Mouse (Mus musculus): ENCODE results near the gene Prkn.

The Prkn gene

DNA sequence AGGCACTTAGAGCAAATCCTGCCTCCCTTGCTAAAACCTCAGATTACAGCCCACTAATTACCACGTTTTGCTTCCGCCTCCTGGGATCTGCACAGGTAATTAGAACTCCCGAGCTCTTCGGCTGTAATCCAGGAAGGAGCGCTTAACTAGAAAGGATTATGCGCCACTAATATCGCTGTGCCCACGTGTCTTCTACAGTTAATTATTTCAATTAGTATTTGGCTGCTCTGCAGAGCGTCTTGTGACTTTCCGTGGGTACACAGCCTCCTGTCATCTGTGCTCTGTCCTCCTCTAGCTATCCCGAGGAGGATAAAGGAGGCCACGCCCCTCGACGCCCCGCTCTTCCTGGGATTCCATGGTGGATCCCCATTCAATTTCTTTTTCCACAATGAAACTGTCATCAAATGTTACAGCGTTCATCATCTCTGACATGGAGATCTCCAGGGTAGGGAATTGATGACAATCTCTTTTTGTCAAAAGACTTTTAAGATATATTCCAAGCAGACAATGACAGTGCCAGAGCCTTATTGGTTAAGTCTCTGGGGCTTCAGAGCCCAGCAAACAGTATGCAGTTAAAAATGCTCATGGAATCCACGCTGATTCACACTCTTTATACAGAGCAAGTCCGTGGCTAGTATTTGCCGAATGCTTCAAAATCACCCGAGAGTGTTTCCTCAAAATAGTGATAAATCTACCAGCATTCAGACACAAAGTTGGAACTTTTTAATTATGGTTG lies 824.6 kb downstream of the Prkn start:
- DNase-seq = no peak

GRCm38 (mm10) chr17:11679716-11680115 lies 839.5 kb downstream of the Prkn start:
- peak; percentile 21 for DNase-seq

DNA sequence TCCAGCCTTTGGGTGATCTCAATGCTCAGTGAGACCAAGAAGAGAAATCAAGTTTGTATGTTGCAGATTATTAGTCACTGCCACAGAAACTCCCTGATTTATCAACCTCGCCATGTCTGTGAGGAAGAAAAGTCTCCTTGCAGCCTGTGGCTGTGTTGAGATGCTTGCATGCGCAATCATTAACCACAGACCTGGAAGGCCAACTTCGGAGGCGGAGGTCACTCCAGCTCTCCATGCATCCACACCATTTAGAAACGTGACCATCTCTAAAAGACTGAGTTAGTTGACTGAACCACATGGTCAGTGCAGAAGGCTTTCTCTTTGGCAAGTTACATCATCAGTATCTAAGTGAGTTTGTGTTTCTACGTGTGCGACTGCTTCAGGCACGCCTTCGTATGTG lies 840.3 kb downstream of the Prkn start:
- no peak for DNase-seq

DNA sequence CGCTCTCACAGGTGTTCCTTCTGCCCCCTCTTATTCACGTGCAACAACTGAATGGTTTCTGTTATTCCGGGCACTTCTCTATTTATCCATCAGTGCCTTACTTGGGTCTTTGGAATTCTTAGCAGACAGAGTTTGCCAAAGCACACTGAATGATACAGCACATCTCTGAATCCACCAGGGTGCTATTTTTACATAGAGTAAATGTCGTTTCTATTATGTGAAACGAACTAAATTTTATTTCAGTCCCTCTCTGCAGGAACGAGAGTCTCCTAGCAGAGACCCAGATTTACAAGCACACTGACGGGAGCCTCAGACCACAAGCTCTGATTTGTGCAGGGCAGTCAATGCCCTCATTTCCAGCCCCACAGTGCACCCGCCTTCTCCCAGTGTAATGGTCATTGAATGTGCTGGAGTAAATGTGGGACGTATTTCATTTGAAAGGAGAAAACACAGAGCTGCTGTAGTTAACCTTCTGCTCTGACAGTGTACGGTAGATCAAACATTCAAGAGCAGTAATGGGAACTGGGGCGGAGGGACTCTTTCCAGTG lies 841.7 kb downstream of the Prkn start:
- peak; percentile 15 for DNase-seq

DNA sequence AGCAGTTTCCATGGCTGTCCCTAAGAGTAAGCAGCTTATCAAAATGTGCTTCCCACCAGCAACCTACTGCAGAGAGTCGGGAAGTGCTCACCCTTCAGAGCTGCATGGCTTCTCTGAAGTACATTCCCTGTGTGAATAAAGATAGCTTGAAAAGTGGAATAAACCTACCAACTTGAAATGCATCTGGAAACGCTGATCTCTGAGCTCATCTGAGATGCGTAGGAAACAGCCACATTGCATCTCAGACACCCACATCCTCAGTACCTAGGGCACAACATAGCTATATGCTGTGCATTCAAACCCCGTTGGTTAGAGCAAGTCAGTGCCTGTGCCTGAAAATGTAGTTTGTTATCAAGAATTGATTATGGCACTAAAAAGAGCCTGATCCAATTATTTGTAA lies 864.8 kb downstream of the Prkn start:
- DNase-seq = no peak

DNA sequence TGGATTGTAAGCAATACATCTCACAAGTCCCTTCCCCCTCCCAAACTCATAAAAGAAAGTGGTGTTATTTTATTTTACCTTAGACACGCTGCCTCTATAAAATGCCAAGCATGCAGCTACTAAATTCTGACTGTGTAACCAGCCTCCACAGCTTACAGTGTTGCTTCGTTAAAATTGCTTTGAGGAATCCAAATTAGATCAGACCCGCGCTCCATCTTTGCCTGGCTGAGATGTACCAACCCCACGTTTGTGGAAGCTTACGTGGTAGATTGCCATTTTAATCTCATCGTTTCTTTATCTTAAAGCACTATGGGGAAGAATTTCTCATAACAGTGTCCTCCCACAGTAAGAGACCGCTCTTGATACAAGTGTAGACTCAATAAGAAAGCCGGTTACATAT lies 865.6 kb downstream of the Prkn start:
- DNase-seq = no peak

DNA sequence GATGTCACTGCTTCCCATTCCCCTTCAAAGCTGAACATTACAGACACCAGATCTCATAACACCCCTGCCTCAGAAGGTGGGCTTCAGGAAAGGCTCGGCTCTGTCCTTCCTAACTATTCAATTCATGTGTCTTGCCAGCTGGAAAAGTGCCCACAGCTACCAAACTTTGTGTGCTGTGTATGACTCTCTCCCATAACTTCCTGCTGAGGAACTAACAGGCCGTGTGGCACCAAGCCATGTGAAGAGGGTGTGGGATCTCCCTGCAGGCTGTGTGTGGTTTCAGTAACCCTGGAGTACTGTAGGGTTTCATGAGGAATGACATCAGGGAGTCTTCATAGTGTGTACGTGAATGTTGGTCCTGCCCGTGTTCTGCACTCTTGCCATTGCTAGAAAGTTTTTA lies 871.9 kb downstream of the Prkn start:
- no peak for DNase-seq

DNA sequence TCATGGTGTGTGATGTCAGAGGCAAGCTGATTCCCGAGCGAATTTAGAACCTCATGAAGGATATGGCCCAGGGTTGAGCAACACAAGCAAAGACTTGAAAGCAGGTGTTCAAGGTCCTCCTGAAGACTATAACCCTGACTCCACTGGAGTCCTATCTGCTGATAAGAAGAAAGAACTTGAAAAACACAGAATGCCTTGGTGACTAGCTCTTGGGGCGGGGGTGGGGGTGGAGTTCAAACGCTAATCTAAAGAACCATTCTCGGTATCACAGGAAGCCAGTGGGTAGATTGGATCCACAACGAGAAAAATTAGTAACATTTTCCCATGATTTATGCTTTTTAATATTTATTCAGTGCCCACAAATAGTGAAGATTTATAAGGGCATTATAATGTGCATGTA lies 879.6 kb downstream of the Prkn start:
- no peak for DNase-seq

GRCm38 (mm10) chr17:11721906-11722305 lies 881.7 kb downstream of the Prkn start:
- no peak for DNase-seq

DNA sequence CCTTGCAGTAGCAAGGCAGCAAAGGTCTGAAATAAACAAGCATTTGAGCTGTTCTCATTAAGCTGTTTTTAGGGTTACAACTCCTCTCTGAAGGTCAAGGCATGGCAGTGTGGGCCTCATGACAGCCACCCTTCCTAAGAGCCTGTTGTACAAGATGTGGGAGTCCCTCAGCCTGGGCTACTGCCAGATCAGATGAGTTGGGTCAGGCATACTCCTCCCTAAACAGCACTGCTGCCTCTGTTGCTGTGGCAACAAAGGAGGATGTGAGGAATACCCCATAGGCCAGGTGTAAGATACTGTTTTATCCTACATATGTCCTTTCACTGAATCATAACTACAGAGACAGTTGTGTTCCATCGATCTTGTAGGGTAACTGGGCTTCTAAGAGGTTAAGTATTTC lies 882.3 kb downstream of the Prkn start:
- peak; percentile 33 for DNase-seq

- DNase-seq = no peak
Observed at GRCm38 (mm10) chr17:11724135-11724534, 884.0 kb downstream of the Prkn start.

DNA sequence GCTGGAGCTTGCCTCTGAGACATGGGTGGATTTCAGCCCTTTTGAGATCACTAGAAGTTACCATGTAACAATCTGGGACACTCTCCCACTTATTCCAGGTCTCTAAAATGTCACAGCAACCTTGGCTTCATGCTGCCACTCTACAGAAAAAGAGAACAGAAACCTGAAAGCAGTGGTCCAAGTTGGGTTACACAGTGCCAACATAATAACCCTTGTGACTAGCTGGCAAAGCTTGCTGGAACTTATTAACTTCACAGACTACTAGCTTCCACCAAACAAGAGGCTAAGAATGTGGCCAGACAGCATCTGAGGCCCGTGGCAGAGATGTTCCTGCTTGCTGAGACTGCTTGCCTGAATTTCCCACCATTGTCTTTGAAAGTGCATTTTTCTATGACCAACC lies 886.9 kb downstream of the Prkn start:
- DNase-seq = no peak

GRCm38 (mm10) chr17:11728294-11728693 lies 888.1 kb downstream of the Prkn start:
- no peak for DNase-seq

DNA sequence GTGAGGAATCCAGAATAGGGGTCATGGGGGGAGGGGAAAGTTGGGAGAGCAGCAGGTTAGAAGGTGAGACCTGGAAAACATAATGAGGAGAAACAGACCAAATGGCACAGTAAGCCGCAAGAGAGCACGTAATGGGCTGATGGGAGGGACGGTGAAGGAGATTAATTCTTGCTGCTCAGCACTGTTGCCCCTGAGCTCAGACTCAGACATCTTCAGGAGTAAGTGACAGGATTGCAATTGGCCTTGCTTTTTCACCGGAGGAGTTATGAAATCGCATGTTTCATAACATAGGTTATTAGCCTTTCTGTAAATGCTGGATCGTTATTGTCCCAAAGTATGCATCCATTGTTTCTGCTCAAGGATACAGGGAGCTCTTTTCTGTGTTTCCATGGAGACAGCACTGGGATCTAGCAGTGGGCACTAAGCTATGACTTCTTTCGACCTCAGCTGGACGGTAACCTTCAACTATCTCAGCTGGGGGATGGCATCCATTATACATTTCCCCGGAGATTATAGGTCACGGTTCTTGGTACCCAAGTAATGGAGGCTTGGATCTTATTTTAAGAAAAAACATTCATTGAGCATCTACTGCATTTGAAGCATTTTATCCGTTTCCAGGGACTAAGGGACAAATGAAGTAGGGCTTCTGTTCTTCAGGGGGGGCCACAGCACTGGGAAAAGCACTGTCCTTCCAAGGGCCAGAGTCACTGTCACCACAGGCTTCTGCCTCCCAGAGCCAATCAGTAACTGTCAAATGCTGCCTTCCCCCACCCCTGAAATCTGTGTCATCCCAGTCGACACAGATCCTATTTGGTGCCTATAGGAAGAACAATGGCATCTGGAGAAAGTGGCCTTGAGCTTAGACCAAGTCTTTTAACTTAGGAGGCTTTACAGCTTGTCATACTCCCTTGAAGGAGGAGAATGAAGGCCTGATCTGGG lies 890.7 kb downstream of the Prkn start:
- DNase-seq = no peak

- no peak for DNase-seq
Observed at GRCm38 (mm10) chr17:11735158-11735877, 895.1 kb downstream of the Prkn start.

DNA sequence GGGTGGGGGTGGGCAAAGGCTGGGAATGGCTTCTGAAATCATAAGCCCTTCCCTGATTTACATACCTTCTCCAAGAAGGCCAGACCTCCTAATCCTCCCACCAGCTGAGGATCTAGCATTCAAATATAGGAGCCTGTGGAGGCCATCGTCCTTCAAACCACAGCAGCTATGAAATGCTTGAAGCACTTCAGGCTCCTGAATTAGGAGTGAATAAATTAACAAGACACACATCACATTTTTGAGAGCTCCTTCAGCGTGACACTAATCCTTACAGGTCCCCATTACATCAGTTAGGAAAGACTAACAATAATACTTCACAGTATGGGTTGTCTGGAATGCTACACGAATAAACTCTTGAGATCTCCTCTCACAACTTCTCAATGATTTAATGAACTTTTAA lies 896.3 kb downstream of the Prkn start:
- no peak for DNase-seq

GRCm38 (mm10) chr17:11737905-11738304 lies 897.7 kb downstream of the Prkn start:
- DNase-seq = no peak

GRCm38 (mm10) chr17:11740716-11741115 lies 900.5 kb downstream of the Prkn start:
- no peak for DNase-seq

DNA sequence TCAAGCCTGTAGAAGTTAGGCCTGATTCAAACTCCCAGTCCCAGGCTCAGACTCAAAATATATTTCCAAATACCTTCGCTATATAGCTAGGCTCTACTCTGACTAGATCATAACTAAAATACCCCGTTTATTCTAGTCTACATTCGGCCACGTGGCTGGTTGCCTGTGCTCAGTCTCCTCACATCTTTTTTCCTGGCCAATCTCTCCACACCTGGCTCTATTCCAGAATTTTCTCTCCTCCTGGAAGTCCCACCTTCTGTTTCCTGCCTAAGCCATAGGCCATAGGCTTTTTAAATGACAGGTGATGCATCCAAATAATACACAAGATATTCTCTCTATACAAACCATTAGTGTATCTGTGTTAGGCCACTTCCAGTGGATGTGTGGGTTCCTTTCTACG lies 901.0 kb downstream of the Prkn start:
- DNase-seq = no peak

DNA sequence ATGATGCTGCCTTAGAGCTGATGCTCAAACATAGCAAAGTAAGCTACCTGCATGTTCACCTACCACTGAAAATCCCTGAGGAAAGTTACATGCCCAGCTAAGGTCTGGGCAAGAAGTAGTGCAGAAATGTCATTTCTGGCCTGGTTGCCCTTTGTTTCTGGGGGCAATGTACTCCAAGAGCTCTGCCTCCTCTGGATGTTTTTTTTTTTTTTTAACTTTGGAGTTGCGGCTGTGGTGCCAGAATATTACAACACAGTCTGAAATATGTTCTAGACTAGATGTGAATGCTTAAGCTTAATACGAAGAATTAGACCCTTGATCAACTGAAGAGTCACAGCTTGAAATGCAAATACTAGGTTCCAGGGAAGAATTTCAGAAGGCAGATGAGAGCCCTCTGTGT lies 911.1 kb downstream of the Prkn start:
- DNase-seq = no peak

DNA sequence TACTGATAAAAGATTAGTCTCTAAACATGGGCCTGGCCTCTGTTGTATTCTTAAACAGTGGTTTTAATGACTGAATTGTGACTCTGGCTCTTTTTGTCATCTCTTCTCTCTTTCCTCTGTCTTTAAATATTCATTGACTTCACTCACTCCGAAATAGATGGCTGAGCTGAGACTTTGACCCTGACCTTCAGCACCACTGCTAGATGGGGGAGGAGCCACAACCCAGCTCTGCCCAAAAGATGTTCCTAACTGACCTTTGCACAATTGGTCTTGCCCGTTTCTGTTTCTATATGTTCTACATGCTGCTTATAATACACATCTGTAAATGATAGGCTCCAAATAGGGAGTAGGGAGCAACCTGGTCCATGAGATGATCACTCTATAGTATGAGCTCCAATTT lies 912.5 kb downstream of the Prkn start:
- no peak for DNase-seq

- no peak for DNase-seq
Observed at GRCm38 (mm10) chr17:11765117-11765516, 924.9 kb downstream of the Prkn start.

DNA sequence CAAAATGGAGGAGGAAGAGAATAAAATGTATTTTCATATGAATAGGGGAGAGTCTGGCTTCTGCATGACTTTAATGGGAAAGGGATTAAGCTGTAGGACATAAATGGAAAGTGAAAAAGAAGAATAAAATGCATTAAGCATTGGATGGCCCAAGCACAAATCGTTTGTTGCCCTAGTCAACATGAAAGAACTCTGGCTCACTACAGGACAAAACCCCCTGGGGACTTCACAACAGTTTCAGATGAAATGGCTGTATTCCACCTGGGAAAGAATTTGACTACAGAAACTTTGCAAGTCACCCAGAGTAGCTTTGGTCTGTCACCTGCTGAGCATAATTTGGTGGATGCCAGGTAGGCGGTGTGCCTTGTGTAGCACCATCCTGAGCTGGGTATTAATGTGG lies 925.4 kb downstream of the Prkn start:
- DNase-seq = no peak
